Mouse (Mus musculus) thymus, adult 2 months (tissue): ENCODE measurements around the gene Lgi4.

Source experiments
- CTCF ChIP-seq: fragments of 200-500 bp; IDR thresholded peaks from 2 replicates; pipeline ENCODE4 v1.5.1; 2012; ENCODE audit warnings: mild to moderate bottlenecking, control low read depth, low read length, moderate library complexity, borderline replicate concordance; ENCODE audit not compliant: control insufficient read depth, poor library complexity, insufficient read depth; ENCODE audit errors: extremely low read depth
- POLR2A ChIP-seq: fragments of 200-500 bp; IDR thresholded peaks from 2 replicates; pipeline ENCODE4 v1.6.1; 2012; ENCODE audit warnings: mild to moderate bottlenecking, low read length, control low read depth, moderate library complexity; ENCODE audit not compliant: control insufficient read depth, poor library complexity, insufficient read depth; ENCODE audit errors: extremely low read depth

- no peak for TF ChIP-seq CTCF
- no peak for TF ChIP-seq POLR2A
These were observed 23.0 kb downstream of the Lgi4 start for GRCm38 (mm10) chr7:31082106-31082505.
